Mouse (Mus musculus) ES-E14 (cell line): ENCODE results near the gene Klhl12.

Experiments
- CHD2 ChIP-seq: IDR thresholded peaks from 2 replicates; pipeline ENCODE4 v1.6.1; 2014; ENCODE audit warnings: mild to moderate bottlenecking, low read depth, low read length, inconsistent platforms
- HCFC1 ChIP-seq: IDR thresholded peaks from 2 replicates; pipeline ENCODE4 v1.6.1; 2012; ENCODE audit warnings: low read length, inconsistent platforms, borderline replicate concordance; ENCODE audit not compliant: insufficient read depth
- MAFK ChIP-seq: IDR thresholded peaks from 2 replicates; pipeline ENCODE4 v1.6.1; 2014; ENCODE audit warnings: mild to moderate bottlenecking, low read depth, low read length, inconsistent platforms; ENCODE audit not compliant: insufficient read depth
- ZC3H11A ChIP-seq: IDR thresholded peaks from 2 replicates; pipeline ENCODE4 v1.6.1; 2012; ENCODE audit warnings: low read depth, mild to moderate bottlenecking, inconsistent platforms, low read length, borderline replicate concordance
- ZNF384 ChIP-seq: IDR thresholded peaks from 2 replicates; pipeline ENCODE4 v1.6.1; 2012; ENCODE audit warnings: low read depth, low read length, inconsistent platforms

GRCm38 (mm10) chr1:134493496-134493895 lies 38.2 kb downstream of the Klhl12 start:
- TF ChIP-seq HCFC1 = no peak
- no peak for TF ChIP-seq ZNF384
- no peak for TF ChIP-seq CHD2
- TF ChIP-seq MAFK = no peak
- no peak for TF ChIP-seq ZC3H11A
